Mouse (Mus musculus): ENCODE measurements around the gene Sbf1. TPM values are rescaled to one million over a fixed set of nuclear protein-coding genes. Genes with fewer than 3 reads are reported as not detected.

Gene Sbf1
- total and polyA plus RNA-seq, 2 experiments: 22.3 to 99.0 TPM

- Histone ChIP-seq H3K27me3 (ENCODE audit: control insufficient read depth, insufficient read depth, low read length) (no peaks in the 10 kb centered on the region), H3K27ac (replicated peaks; ENCODE audit: insufficient read depth, low read depth, low read length) (no peak within 1 kb of the TSS), H3K79me2 (ENCODE audit: control insufficient read depth, insufficient read depth, low read length) (no peaks in the 10 kb centered on the region), H3K4me1 (ENCODE audit: control insufficient read depth, insufficient read depth, low read length) (no peaks in the 10 kb centered on the region), H3K4me3 (ENCODE audit: insufficient read depth, low read depth, low read length) (no peak within 1 kb of the TSS), H3K9ac (ENCODE audit: low read depth, low read length) (no peak within 1 kb of the TSS), H3K36me3 (ENCODE audit: control insufficient read depth, insufficient read depth, low read length) (no peaks in the 10 kb centered on the region)
- no peak for DNase-seq (ENCODE audit: extremely low read depth, low read depth, low spot score)
- WGBS: 77% methylated on average over 7 of the region's 7 CpGs
- TF ChIP-seq CTCF (IDR thresholded peaks at IDR 0.05; ENCODE audit: low read depth, low read length) (no peak), POLR2A (IDR thresholded peaks at IDR 0.05; ENCODE audit: extremely low read depth, insufficient read depth, low read length) (no peak)
These were observed 19.2 kb upstream of the Sbf1 start, which contains the start of gene Miox for GRCm38 (mm10) chr15:89334271-89334670. Miox (plus strand) TSS chr15:89334398.

GRCm38 (mm10) chr15:89326441-89326840 is 11.3 kb upstream of the Sbf1 start:
- WGBS: 73% methylated on average over 5 of the region's 5 CpGs
- Histone ChIP-seq H3K79me2 (ENCODE audit: control insufficient read depth, insufficient read depth, low read length) (no peaks in the 10 kb centered on the region), H3K27me3 (ENCODE audit: control insufficient read depth, insufficient read depth, low read length) (peaks cover 5% of the 10 kb centered on the region; the same call in 1 of the 2 replicates), H3K36me3 (ENCODE audit: control insufficient read depth, insufficient read depth, low read length) (no peaks in the 10 kb centered on the region), H3K4me1 (ENCODE audit: control insufficient read depth, insufficient read depth, low read length) (no peaks in the 10 kb centered on the region), H3K4me3 (ENCODE audit: insufficient read depth, low read depth, low read length) (no peak overlapping the region), H3K27ac (replicated peaks; ENCODE audit: insufficient read depth, low read depth, low read length) (no peak overlapping the region), H3K9ac (ENCODE audit: low read depth, low read length) (no peak overlapping the region)
- TF ChIP-seq POLR2A (IDR thresholded peaks at IDR 0.05; ENCODE audit: extremely low read depth, insufficient read depth, low read length) (no peak), CTCF (IDR thresholded peaks at IDR 0.05; ENCODE audit: low read depth, low read length) (no peak)
- no peak for DNase-seq (ENCODE audit: extremely low read depth, low read depth, low spot score)

- no peak overlapping the region for H3K9ac ChIP-seq (ENCODE audit: low read depth, low read length)
- no peaks in the 10 kb centered on the region for H3K36me3 ChIP-seq (ENCODE audit: control insufficient read depth, insufficient read depth, low read length)
- peaks cover 7% of the 10 kb centered on the region; the same call in 1 of the 2 replicates for H3K27me3 ChIP-seq (ENCODE audit: control insufficient read depth, insufficient read depth, low read length)
- no peaks in the 10 kb centered on the region for H3K79me2 ChIP-seq (ENCODE audit: control insufficient read depth, insufficient read depth, low read length)
- H3K4me3 ChIP-seq (ENCODE audit: insufficient read depth, low read depth, low read length): no peak overlapping the region
- H3K27ac ChIP-seq (replicated peaks; ENCODE audit: insufficient read depth, low read depth, low read length): no peak overlapping the region
- DNase-seq (ENCODE audit: extremely low read depth, low read depth, low spot score): no peak
- 81% methylated on average over 4 of the region's 4 CpGs for WGBS
- no peak for TF ChIP-seq CTCF (IDR thresholded peaks at IDR 0.05; ENCODE audit: low read depth, low read length)
- no peak for TF ChIP-seq POLR2A (IDR thresholded peaks at IDR 0.05; ENCODE audit: extremely low read depth, insufficient read depth, low read length)
- H3K4me1 ChIP-seq (ENCODE audit: control insufficient read depth, insufficient read depth, low read length): no peaks in the 10 kb centered on the region
These were observed 8.5 kb upstream of the Sbf1 start for GRCm38 (mm10) chr15:89323656-89324055.

- no peak within 1 kb of the TSS for H3K4me3 ChIP-seq (ENCODE audit: insufficient read depth, low read depth, low read length)
- H3K36me3 ChIP-seq (ENCODE audit: control insufficient read depth, insufficient read depth, low read length): no peaks in the 10 kb centered on the region
- H3K4me1 ChIP-seq (ENCODE audit: control insufficient read depth, insufficient read depth, low read length): no peaks in the 10 kb centered on the region
- no peak for DNase-seq (ENCODE audit: extremely low read depth, low read depth, low spot score)
- H3K27ac ChIP-seq (replicated peaks; ENCODE audit: insufficient read depth, low read depth, low read length): no peak within 1 kb of the TSS
- WGBS: 12% methylated on average over 26 of the region's 26 CpGs
- TF ChIP-seq CTCF (IDR thresholded peaks at IDR 0.05; ENCODE audit: low read depth, low read length) (no peak), POLR2A (IDR thresholded peaks at IDR 0.05; ENCODE audit: extremely low read depth, insufficient read depth, low read length) (no peak)
- no peaks in the 10 kb centered on the region for H3K79me2 ChIP-seq (ENCODE audit: control insufficient read depth, insufficient read depth, low read length)
- H3K27me3 ChIP-seq (ENCODE audit: control insufficient read depth, insufficient read depth, low read length): peaks cover 7% of the 10 kb centered on the region; the same call in 1 of the 2 replicates
- H3K9ac ChIP-seq (ENCODE audit: low read depth, low read length): no peak within 1 kb of the TSS
These were observed 7.8 kb upstream of the Sbf1 start, which contains the start of gene Adm2 for GRCm38 (mm10) chr15:89322670-89323522. Adm2 (plus strand) TSS chr15:89322720.

- no peak overlapping the region for H3K27ac ChIP-seq (replicated peaks; ENCODE audit: insufficient read depth, low read depth, low read length)
- no peak overlapping the region for H3K4me3 ChIP-seq (ENCODE audit: insufficient read depth, low read depth, low read length)
- no peak for TF ChIP-seq POLR2A (IDR thresholded peaks at IDR 0.05; ENCODE audit: extremely low read depth, insufficient read depth, low read length)
- no peak for TF ChIP-seq CTCF (IDR thresholded peaks at IDR 0.05; ENCODE audit: low read depth, low read length)
- H3K36me3 ChIP-seq (ENCODE audit: control insufficient read depth, insufficient read depth, low read length): no peaks in the 10 kb centered on the region
- DNase-seq (ENCODE audit: extremely low read depth, low read depth, low spot score): no peak
- WGBS: 72% methylated on average over 8 of the region's 8 CpGs
- peaks cover 7% of the 10 kb centered on the region; the same call in 1 of the 2 replicates for H3K27me3 ChIP-seq (ENCODE audit: control insufficient read depth, insufficient read depth, low read length)
- H3K9ac ChIP-seq (ENCODE audit: low read depth, low read length): no peak overlapping the region
- H3K79me2 ChIP-seq (ENCODE audit: control insufficient read depth, insufficient read depth, low read length): no peaks in the 10 kb centered on the region
- no peaks in the 10 kb centered on the region for H3K4me1 ChIP-seq (ENCODE audit: control insufficient read depth, insufficient read depth, low read length)
These were observed 6.2 kb upstream of the Sbf1 start for GRCm38 (mm10) chr15:89321264-89321663.

- peaks cover 34% of the 10 kb centered on the region for H3K79me2 ChIP-seq (ENCODE audit: control insufficient read depth, insufficient read depth, low read length)
- H3K36me3 ChIP-seq (ENCODE audit: control insufficient read depth, insufficient read depth, low read length): no peaks in the 10 kb centered on the region
- peak; percentile 43 for TF ChIP-seq CTCF (IDR thresholded peaks at IDR 0.05; ENCODE audit: low read depth, low read length)
- no peak for TF ChIP-seq POLR2A (IDR thresholded peaks at IDR 0.05; ENCODE audit: extremely low read depth, insufficient read depth, low read length)
- DNase-seq (ENCODE audit: extremely low read depth, low read depth, low spot score): no peak
- 0 out of 2 replicates have a peak, but pooled peaks cover 2% of the 10 kb centered on the region for H3K27me3 ChIP-seq (ENCODE audit: control insufficient read depth, insufficient read depth, low read length)
- H3K4me3 ChIP-seq (ENCODE audit: insufficient read depth, low read depth, low read length): no peak overlapping the region
- no peak overlapping the region for H3K9ac ChIP-seq (ENCODE audit: low read depth, low read length)
- H3K27ac ChIP-seq (replicated peaks; ENCODE audit: insufficient read depth, low read depth, low read length): no peak overlapping the region
- WGBS: 86% methylated on average over 11 of the region's 11 CpGs
- peaks cover 14% of the 10 kb centered on the region for H3K4me1 ChIP-seq (ENCODE audit: control insufficient read depth, insufficient read depth, low read length)
These were observed 1.0 kb upstream of the Sbf1 start for GRCm38 (mm10) chr15:89316146-89316545.
